Mouse (Mus musculus) monocyte, adult 5-6 weeks (primary cell): ENCODE data around the gene Csf1. TPM values are rescaled to one million over a fixed set of nuclear protein-coding genes. Genes with fewer than 3 reads are reported as not detected.

ENCODE experiments used
- ATAC-seq: fragments of 153-309, 156-312 bp; replicated peaks from 2 replicates; pipeline ENCODE4 v1.8.0; 2017; ENCODE audit warnings: mild to moderate bottlenecking; ENCODE audit not compliant: low TSS enrichment, insufficient number of reproducible peaks, severe bottlenecking, poor library complexity, low FRiP score
- total RNA-seq: library from RNA; stranded (forward); fragments of 200-1000, 200-491, 200-594 nt; gene quantifications from 3 replicates; pipeline ENCODE4 v1.2.3, GENCODE M21; 2017

Csf1 gene
- total RNA-seq, 1 experiment from 2014 or later, result 76.3 TPM

DNA sequence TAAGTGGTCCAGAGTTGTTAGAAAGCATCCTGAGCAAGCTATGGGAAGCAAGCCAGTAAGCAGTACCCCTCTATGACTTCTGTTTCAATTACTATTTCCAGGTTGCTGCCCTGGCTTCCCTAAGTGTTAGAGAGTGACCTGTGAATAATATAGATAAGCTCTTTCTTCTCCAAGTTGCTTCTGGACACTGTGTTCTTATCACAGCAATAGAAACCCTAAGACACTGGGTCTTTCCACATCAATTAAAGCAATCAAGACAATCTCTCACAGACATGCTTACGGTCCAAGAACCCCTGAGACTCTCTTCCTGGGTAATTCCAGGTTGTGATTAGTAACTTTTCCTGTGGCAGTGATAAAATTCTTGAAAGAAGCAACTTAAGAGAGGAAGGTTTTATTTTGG, 26.1 kb upstream of the Csf1 start:
- no peak for ATAC-seq

DNA sequence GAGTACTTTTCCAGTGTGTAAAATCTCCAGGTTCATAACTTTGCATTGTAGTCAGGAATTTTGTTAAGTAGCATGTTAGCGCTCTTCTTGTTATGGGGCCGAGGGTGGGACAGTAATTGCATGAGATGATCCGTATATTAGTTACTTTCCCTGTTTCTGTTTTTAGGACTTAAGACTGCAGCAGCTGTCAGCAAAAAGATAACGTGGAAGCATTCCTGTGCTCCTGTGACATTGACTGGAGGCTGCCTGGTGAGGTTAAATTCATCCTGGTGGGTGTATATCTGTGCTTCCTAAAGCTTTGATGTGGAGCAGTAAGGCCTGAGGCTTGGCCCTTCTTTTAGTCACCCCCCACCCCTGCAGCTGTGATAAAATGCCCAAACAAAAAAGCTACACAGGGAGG, 25.3 kb upstream of the Csf1 start:
- no peak for ATAC-seq

DNA sequence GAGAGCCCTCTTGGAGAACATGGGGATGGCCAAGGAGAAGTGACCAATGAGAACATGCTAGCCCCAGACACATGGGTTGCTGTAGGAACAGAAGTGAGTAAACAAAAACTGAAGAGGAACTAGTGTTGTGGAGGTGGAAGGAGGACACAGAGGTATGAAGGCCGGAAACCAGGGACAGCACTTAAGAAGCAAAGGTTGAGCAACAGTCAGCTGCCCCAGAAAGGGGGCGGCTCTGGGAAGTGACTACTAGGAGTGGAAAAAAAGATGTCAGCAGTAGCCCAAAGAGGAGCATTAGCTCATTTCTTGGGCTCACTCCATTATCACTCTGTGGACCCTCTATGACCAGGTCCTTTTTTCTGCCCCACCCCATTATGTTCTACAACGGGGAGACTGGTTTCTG, 23.0 kb upstream of the Csf1 start:
- peak; percentile 53 for ATAC-seq

DNA sequence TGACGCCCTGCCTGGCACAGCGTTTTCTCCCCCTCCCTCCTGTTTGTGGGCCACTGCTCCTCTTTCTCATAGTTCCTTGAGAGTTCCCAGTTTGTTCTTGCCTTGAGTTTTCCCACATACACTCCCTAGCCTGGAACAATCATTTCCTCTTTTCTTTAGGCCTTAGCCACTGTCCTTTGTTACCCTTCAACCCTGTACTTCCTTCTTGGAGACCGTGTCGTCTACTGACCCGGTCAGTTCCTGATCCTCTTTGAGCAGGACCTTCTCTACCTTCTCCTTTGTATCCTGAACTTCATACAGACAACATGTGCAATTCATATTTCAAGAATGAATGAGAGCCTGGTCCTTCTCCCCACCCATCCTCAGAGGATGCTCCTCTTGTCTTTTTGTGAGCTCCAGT, 21.0 kb upstream of the Csf1 start:
- no peak for ATAC-seq

DNA sequence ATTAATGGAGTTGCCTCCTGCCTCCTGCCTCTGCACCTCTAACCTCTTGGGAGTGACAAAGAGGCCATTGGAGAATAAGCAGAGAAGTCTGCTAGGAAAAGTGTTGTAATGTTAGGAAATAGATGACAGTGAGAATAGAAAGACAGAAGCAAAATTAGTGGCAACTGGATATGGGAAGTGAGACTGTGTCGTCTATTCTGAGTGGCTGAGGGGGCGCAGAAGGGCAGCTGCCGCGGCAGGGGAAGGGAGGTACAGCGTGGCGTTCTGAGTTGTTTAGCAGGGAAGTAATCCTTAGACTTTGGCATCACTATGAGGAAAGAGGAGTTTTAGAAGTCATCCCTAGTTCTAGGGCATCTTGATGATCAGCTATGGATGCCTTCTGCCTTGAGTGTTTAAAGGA, 17.7 kb upstream of the Csf1 start:
- ATAC-seq, result 0 out of 2 replicates have a peak, but pooled peaks have one; percentile 15

DNA sequence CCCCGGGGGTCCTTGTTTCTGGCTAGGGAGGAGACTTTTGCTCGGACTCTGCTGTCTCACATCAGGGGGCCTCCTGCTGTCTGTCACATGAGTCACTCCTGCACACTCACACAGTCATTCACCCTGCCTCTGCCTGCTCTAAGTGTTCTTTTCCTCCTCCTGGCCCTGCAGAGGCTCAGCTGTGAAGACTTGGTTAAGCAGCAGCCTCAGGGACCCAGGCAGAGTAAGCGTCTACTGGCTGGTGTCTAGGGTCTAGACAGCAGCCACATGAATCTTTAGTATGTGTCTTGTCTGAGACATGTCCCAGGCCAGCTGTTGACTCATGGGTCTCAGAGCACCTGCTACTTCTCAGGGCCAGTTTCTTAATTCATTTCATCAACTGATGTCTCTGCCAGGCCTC, 16.0 kb upstream of the Csf1 start:
- no peak for ATAC-seq

DNA sequence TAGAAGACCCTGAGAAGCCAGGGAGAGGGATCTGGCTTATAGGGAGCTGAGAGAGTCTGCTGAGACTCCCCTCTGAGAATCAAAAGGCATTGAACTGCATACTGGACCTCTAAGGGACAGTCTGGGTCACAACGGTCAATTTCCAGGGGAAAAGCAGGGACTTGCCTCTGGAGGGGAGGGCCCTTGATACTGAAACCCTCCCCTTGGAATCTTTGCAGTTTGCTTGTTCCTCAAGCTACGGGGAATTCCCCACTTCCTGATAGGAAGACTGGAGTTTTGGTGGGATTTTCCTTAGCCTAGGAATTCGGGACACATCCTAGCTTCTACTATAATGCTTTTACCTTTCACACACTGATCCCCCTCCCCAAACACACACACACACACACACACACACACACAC, 15.5 kb upstream of the Csf1 start:
- ATAC-seq, result no peak

DNA sequence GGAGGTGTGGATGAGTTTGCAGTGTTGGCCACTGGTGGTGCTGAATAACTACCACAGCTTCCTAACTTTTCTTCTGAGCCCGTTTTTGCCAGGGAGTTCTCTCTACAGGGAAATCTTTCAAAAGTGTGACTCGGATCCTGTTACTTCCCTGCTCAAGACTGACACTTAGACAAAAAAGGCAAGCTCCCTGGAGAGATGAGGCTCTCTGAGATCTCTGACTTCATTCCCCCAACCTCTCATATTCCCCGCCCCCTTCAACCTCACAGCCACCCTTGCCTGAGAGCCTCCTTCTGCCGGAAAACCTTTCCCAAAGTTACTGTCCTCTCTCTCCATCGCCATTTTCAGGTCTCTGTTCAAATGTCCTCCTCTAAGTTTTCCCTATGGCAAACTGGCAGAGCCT, 14.8 kb upstream of the Csf1 start:
- no peak for ATAC-seq

DNA sequence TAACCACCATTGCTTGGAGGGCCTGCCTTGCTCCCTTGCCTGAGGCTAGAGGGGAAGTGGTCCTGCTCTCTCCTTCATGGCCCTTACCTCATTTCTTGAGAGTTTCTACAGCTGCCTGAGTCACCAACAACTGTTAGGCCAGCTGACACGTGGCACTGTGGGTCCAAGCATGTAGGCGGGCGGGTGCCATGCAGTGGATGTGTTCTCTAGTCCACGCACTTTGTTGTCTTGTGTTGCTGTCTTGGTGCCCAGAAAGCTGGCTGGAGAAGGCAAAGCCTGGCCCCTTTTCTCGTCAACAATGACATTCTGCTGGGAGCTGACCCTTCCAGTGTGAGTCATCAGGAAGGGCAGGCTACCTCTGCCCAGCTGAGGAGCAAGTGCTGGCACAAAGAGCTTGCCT, 12.6 kb upstream of the Csf1 start:
- no peak for ATAC-seq

DNA sequence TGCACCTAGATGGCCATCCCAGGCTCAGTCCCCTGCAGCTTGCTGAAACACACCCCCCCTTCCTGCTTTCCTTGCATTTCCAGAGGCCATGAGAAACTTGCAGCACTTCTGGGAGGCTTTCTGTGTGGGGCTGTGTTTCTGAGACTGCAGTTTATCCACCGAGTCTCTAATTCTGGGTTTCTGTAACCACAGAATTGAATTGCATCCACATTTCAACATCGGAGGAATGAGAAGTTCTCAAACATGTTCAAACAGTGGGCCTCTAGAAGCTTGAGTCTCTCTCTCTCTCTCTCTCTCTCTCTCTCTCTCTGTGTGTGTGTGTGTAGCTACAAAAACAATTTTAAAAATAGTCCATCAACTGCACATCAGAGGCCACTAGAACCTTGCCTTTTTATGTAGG, 9.4 kb upstream of the Csf1 start:
- no peak for ATAC-seq

DNA sequence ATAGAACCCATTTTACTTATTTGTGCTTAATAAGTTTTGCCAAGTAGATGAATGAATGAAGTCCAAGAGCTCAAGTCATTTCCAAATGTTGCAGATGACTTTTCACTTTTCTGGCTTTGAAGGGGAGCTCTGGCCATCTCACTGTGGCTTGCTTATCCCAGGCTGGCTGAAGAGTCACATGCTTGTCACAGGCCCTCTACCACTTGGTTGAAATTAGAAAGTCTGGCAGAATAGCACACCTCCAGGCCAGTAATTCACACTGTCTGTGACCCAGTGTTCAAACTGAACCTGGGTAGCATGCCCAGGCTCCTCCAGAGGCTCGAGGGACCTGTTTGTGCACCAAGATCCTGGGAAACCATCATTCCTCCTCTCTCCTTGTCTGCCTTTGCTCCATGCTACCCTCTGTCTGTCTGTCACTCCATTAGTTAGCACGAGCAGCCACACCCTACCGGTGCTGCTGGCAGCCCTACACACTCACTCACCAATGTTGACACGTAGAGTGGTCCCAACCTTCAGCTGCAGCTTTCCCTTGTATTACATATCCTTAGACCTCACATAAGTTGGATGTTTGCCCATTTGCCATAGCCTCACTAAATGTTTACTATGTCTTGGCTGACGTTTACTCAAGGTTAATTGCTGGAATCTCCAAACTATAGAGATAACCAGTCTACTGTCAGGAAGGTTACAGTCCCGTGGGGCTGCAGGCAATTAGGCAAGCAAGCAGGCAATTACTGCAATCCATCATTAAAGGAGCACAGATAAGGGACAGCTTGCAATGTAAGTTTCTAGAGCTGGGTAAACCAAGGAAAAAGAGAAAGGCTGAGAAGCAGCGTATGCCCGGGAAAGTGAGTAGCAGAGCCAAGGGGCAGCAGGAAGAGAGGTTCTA, 8.1 kb upstream of the Csf1 start:
- no peak for ATAC-seq

DNA sequence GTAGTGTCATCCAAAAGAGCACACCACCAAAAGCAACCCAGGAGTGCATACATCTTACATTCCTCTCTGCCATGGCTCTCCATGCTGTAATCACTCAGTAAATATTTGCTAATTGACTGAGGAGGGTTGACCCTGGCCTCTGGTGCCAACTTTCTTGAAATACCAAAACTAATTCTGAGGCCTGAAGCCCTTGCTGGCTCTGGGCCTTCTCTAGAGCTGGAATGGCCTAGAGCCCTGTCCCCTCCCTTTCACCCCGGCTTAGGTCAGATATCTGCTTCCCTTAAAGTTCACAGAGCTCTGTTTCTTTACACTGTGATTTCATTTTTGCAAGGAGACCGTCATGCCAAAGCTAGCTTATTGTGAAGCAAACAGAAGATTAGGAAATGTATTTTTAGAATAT, 6.5 kb upstream of the Csf1 start:
- no peak for ATAC-seq

DNA sequence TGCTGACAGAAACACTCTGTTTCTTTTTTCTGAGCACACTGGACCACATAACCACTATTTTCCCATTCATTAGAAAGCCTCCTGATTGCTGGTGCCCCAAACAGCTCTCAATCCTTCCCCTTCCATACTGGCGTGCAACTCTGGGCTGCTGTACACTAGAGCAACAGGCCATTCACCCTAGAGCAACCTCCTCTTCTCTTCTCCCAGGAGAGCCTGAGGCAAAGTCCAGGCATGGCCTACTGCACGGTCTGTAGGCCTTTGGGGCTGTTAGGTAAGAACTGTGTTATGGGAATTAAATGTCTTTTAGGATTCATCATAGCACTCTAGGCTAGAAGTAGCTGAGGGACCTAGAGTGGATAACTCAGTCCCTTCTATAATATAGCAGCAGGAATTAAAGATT, 5.7 kb upstream of the Csf1 start:
- ATAC-seq, result no peak

DNA sequence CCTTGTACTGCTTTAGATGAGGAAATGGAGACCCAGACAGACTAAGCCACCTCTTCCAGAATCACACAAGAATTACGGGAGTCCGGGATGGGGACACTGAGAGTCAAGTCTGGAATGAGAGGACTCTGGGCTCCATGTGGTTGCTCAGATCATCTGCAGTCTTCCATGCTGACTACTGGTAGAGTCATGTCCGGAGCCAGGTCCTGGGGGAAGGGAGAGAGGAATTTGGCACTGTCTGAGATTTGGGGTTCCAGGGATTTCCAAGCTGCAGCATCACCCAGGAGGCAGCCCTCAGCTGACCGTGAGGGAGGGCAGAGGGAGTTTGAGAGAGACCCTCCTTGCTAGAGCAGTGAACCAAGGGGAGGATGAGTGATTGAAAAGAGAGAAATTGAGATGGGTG, 3.3 kb upstream of the Csf1 start:
- ATAC-seq, result no peak

DNA sequence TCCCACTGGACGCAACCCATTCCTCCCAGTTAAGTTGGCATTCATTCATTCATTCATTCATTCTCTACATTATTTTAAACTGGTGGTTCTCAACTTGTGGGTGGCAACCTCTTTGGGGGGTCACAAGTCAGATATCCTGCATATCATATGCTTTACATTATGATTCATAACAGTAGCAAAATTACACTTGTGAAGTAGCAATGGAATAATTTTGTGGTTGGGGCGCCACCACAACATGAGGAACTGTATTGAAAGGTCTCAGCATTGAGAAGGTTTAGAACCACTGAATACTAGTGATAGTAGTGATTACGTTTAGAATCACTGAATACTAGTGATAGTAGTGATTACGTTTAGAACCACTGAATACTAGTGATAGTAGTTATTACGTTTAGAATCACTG, 1.2 kb upstream of the Csf1 start:
- ATAC-seq, result no peak

DNA sequence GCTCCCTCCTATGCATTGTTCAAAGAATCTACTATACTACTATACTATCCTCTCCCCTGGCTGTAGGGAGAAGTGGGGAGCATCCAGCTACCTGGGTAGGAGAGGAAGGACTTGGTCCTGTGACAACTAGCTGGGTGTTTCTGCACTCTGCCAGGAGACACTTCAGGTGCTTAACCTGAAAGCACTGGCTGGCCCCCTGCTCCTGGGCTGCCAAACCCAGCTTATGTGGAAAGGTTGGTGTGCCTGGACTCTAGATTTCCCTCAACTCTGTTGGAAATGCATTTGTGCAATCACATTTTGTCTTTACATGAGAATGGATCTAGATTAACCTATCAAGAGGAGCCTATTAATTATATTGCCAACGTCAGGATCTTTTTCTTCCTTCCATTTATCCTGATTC, 502 bp upstream of the Csf1 start:
- ATAC-seq, result no peak

DNA sequence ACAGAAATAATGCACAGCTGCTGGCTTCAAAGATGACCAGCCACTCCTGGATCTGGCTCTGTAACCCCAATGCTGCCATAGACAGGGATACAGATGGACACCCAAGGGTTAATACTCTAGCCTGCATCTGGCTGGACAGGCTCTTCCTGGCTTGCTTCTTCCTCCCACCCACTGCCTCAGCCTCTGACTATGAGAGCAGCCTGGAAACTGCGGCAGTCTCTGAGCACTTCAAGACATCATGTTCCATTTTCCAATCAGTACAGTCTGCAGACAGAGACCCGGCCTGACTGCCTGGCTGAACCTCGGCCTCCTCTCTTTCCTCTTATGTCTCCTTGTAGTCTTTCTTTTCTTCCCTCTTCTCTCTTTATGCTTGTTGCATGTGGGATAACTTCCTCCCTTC, 1.6 kb downstream of the Csf1 start:
- no peak for ATAC-seq

DNA sequence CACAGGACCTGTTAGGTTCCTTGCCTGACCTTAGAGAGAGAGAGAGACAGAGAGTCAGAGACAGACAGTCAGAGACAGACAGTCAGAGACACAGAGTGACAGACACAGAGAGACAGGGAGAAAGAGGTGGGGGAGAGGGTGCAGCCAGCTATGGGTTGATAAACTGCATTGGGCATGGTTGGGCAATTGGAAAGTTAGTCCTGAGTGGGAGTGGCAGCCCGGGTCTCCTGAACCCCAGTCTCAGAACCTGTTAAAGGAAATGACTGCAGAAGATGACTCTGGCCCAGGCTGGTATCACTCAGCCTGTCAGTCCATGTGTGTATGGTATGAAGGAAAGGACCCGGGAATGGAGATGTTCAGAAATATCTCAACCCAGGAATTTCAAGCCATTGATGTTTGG, 2.1 kb downstream of the Csf1 start:
- ATAC-seq, result no peak

DNA sequence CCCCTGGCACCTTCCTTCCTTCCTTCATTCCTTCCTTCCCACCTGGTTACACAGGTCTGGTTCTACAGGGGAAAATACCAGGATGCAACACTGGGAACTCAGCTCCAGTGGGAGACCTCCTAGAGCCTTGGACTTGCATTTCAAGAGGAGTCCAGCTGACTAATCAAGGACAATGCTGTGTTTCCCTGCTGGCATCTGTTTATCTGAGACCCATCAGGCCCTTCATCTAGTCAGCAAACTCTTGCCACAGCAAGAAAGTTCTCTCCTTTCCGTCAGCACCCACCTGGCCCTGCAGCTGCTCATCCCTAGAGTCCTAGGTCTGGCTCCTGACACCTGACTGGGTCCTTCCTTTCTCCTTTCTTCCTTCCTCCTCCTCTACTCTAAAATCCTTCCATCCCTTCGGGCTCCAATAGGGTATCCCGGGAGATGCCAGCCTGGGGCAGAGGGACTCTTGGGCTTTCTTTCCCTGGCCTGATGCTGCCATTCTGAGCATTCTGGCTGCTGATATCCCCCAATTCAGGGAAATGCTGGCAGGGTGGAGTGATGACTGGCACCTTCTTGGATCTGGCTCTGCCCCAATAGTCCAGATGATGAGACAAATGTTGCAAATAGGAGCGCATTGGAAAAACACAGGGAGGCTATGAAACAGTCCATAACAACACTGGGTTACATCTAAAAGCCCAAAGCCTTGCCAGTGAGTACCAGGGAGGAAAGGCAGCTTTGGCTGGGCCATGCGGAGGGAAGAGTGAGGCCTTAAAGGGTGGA, 2.7 kb downstream of the Csf1 start:
- ATAC-seq, result no peak

DNA sequence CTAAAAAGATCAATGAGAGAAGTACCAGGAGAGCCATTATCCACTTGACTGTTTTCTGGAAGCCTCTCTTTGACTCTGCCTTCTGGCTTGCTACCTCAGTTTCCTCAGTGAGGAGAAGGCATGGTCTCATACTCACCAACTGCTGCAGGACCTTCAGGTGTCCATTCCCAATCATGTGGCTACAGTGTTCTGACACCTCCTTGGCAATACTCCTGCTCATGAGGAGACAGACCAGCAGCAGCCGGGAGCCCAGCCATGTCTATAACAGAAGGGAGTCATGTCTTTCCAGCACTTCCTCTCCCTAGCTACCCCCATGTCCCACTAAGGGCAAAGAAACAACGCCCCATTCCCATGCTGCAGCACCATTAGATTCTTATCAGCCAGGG, 3.8 kb downstream of the Csf1 start:
- no peak for ATAC-seq
